Mouse (Mus musculus) liver, embryonic 16.5 days (tissue): ENCODE results near the gene Gm4707. TPM values are rescaled to one million over a fixed set of nuclear protein-coding genes. Genes with fewer than 3 reads are reported as not detected.

Source experiments
- ATAC-seq: fragments of 200-750 bp; cut with Nextera tagmentation; 2 replicates; pipeline ENCODE4 v1.8.0; 2017; ENCODE audit warnings: low read depth, mild to moderate bottlenecking, moderate number of reproducible peaks, moderate library complexity
- H3K27ac ChIP-seq: fragments of 300-500 bp; sonication (generic); 2 replicates; pipeline ENCODE4 v1.5.1; 2014; ENCODE audit warnings: mild to moderate bottlenecking, low read length
- H3K27me3 ChIP-seq: fragments of 300-500 bp; sonication (generic); 2 replicates; pipeline ENCODE4 v1.6.1; 2014; ENCODE audit warnings: low read depth, low read length, mixed read lengths; ENCODE audit not compliant: control insufficient read depth, insufficient read depth
- H3K36me3 ChIP-seq: fragments of 300-500 bp; sonication (generic); 2 replicates; pipeline ENCODE4 v1.6.1; 2014; ENCODE audit warnings: mild to moderate bottlenecking; ENCODE audit not compliant: control insufficient read depth, insufficient read depth
- H3K4me1 ChIP-seq: fragments of 300-500 bp; sonication (generic); 2 replicates; pipeline ENCODE4 v1.6.1; 2014; ENCODE audit warnings: low read depth, low read length, mixed read lengths; ENCODE audit not compliant: control insufficient read depth
- H3K4me2 ChIP-seq: fragments of 300-500 bp; sonication (generic); 2 replicates; pipeline ENCODE4 v1.6.1; 2014; ENCODE audit warnings: low read depth, low read length, mixed read lengths
- H3K4me3 ChIP-seq: fragments of 300-500 bp; sonication (generic); 2 replicates; pipeline ENCODE4 v1.5.1; 2014; ENCODE audit warnings: low read depth, mild to moderate bottlenecking, low read length
- H3K9ac ChIP-seq: fragments of 300-500 bp; sonication (generic); 2 replicates; pipeline ENCODE4 v1.6.1; 2014; ENCODE audit warnings: low read depth, low read length
- H3K9me3 ChIP-seq: fragments of 300-500 bp; sonication (generic); replicated peaks from 2 replicates; pipeline ENCODE4 v1.6.1; 2016; ENCODE audit warnings: low read length; ENCODE audit not compliant: control insufficient read depth
- WGBS: fragments of 180-500 bp; shearing (Covaris S2); extraction: QIAGEN DNeasy Blood & Tissue Kit; methylation state at CpG from one replicate; pipeline ENCODE4 v1.1.7; 2014; ENCODE audit not compliant: insufficient replicate concordance; 5-methylcytosine and 5-hydroxymethylcytosine counted together
- polyA plus RNA-seq: library from polyadenylated mRNA; unstranded; fragments of >200 nt; fragmentation: Nextera tagmentation; extraction: Ambion mirVana; gene quantifications from 2 replicates; pipeline ENCODE4 v1.2.1, GENCODE M21; 2015

The Gm4707 gene
- polyA plus RNA-seq, 1 experiment from 2014 or later: 1.3 TPM

GRCm38 (mm10) chr17:71483418-71484060 lies 23.8 kb upstream of the Gm4707 start:
- H3K9me3 ChIP-seq: no peaks in the 10 kb centered on the region
- no peak overlapping the region for H3K9ac ChIP-seq
- no peak overlapping the region for H3K4me2 ChIP-seq
- H3K4me3 ChIP-seq: no peak overlapping the region
- H3K4me1 ChIP-seq: peaks cover 14% of the 10 kb centered on the region
- H3K27ac ChIP-seq: peak overlapping the region; percentile 29
- 68% methylated on average over 7 of the region's 7 CpGs for WGBS
- no peaks in the 10 kb centered on the region for H3K27me3 ChIP-seq
- ATAC-seq: peak; percentile 43
- no peaks in the 10 kb centered on the region for H3K36me3 ChIP-seq

DNA sequence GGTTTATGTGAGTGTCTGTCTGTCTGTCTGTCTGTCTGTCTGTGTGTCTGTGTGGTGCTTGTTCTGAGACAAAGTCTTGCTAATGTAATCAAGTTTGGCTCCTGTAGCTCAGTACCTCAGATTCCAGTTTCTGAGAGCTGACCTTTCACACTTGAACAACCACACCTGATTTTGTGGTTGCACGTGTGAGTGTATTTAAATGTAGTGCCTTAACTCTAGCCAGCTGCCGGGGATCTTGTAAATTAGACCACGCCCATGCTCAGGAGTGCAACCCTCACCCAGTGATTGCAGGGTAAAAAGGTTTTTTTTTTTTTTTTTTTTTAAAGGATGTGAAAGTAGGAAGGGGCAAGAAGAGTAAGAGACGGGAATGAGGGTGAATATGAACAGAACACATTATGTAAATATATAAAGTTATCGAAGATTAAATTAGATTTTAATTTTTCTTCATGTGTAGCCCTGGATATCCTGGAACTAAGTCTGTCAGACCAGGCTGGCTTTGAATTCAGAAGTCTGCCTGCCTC lies 19.7 kb upstream of the Gm4707 start:
- Histone ChIP-seq H3K27me3 (no peaks in the 10 kb centered on the region), H3K27ac (no peak overlapping the region), H3K9me3 (no peaks in the 10 kb centered on the region), H3K9ac (no peak overlapping the region), H3K4me1 (peaks cover 4% of the 10 kb centered on the region; the same call in 1 of the 2 replicates), H3K4me2 (no peak overlapping the region), H3K36me3 (no peaks in the 10 kb centered on the region), H3K4me3 (no peak overlapping the region)
- 33% methylated on average over 5 of the region's 5 CpGs for WGBS
- ATAC-seq: no peak

GRCm38 (mm10) chr17:71477481-71477880 lies 17.8 kb upstream of the Gm4707 start:
- Histone ChIP-seq H3K4me2 (no peak overlapping the region), H3K9me3 (no peaks in the 10 kb centered on the region), H3K4me1 (peaks cover 9% of the 10 kb centered on the region; the same call in 1 of the 2 replicates), H3K36me3 (no peaks in the 10 kb centered on the region), H3K4me3 (no peak overlapping the region), H3K27me3 (no peaks in the 10 kb centered on the region), H3K9ac (no peak overlapping the region), H3K27ac (no peak overlapping the region)
- WGBS: 83% methylated on average over 8 of the region's 8 CpGs
- no peak for ATAC-seq

GRCm38 (mm10) chr17:71476346-71477020 lies 16.8 kb upstream of the Gm4707 start:
- Histone ChIP-seq H3K27ac (no peak overlapping the region), H3K4me3 (no peak overlapping the region)
- WGBS: 66% methylated on average over 7 of the region's 7 CpGs

GRCm38 (mm10) chr17:71475705-71476089 lies 16.0 kb upstream of the Gm4707 start:
- peak overlapping the region; percentile 91 for H3K4me2 ChIP-seq
- peak overlapping the region; percentile 96 for H3K9ac ChIP-seq
- peak overlapping the region; percentile 96 for H3K27ac ChIP-seq
- peaks cover 9% of the 10 kb centered on the region; the same call in 1 of the 2 replicates for H3K4me1 ChIP-seq
- no peaks in the 10 kb centered on the region for H3K36me3 ChIP-seq
- H3K4me3 ChIP-seq: peak overlapping the region; percentile 95
- no peaks in the 10 kb centered on the region for H3K9me3 ChIP-seq
- ATAC-seq: peak; percentile 39
- no peaks in the 10 kb centered on the region for H3K27me3 ChIP-seq
- under 1% methylated on average over 31 of the region's 31 CpGs for WGBS

More at GRCm38 (mm10) chr17:71476346-71477020, 16.8 kb upstream of the Gm4707 start:
- no peak for ATAC-seq
- peak overlapping the region; percentile 91 for H3K4me2 ChIP-seq
- no peaks in the 10 kb centered on the region for H3K36me3 ChIP-seq
- H3K9me3 ChIP-seq: no peaks in the 10 kb centered on the region
- H3K27me3 ChIP-seq: no peaks in the 10 kb centered on the region
- no peak overlapping the region for H3K9ac ChIP-seq
- peaks cover 9% of the 10 kb centered on the region; the same call in 1 of the 2 replicates for H3K4me1 ChIP-seq

DNA sequence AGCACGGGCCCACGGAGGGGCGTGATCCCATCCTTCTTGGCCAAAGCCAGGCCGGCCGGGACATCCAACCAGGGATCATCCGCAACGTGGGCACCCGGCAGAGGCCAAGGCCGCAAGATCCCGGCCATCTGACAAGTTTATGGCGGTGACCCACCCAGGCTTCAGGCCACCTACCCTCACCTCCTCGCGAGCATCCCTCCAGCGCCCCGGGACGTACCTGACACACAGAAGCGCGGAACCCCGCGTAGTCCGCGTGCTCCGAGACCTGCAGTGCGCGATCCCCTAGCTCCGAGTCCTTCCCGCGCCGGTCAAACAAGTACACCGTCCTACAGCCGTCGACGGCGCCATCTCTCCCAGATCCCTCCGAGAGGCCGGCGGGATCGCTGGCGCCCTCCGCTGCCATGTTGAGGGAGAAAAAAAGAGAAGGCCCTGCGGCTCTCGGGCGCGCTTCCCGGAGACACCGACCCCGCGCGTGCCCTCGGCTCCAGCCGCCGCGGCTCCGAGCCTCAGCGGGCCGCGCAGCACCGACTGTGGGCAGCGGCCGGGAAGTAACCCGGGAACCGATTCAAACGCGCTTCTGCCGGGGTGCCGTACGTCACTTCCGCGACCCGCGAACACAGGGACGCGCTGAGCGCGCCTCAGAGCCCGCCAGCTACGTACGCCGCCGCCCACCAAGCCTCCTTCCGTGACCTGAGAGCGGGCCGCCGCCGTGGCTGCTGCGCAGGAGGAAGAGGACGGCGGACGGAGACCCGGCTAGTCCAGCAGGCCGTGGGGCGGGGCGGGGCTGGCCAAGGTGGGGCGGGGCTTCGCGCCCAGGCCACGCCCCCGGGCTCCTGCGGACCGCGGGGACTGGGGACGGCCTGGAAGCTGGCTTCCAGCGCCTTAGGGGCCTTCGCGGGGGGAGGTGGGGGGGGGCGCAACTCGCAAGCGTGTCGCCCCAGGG lies 15.3 kb upstream of the Gm4707 start, which contains the start of gene Smchd1:
TSS of gene Smchd1 (minus strand) at position 582 of the 943 bp plus-strand sequence.
- peak within 1 kb of the TSS; percentile 91 for H3K4me2 ChIP-seq
- no peaks in the 10 kb centered on the region for H3K27me3 ChIP-seq
- no peaks in the 10 kb centered on the region for H3K9me3 ChIP-seq
- under 1% methylated on average over 98 of the region's 109 CpGs for WGBS
- ATAC-seq: peak; percentile 97
- no peaks in the 10 kb centered on the region for H3K36me3 ChIP-seq
- H3K9ac ChIP-seq: peak within 1 kb of the TSS; percentile 96
- peak within 1 kb of the TSS; percentile 95 for H3K4me3 ChIP-seq
- peak within 1 kb of the TSS; percentile 96 for H3K27ac ChIP-seq
- peaks cover 9% of the 10 kb centered on the region; the same call in 1 of the 2 replicates for H3K4me1 ChIP-seq

DNA sequence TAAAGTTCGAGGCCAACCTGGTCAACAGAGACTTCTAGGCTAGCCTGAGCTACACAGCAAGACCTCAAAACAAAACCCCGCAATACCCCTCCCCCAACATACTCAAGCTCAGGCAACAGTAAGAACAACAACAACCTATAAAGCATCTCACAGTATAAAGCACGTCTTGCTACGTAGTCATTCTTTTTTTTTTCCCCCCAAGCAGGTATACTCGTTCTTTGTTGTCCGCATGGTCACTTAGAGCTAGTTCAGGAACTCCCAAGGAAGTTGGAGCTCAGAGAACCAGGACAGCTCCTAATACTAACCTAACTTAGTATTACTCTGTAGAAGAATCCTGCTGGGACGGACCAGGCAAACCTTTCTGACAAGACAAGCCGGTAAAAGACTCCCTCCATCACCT lies 14.4 kb upstream of the Gm4707 start:
- H3K4me1 ChIP-seq: peaks cover 9% of the 10 kb centered on the region; the same call in 1 of the 2 replicates
- no peak for ATAC-seq
- peak overlapping the region; percentile 95 for H3K4me3 ChIP-seq
- H3K4me2 ChIP-seq: peak overlapping the region; percentile 91
- no peaks in the 10 kb centered on the region for H3K27me3 ChIP-seq
- no peaks in the 10 kb centered on the region for H3K9me3 ChIP-seq
- H3K27ac ChIP-seq: no peak overlapping the region
- 8% methylated on average over 8 of the region's 8 CpGs for WGBS
- no peaks in the 10 kb centered on the region for H3K36me3 ChIP-seq
- H3K9ac ChIP-seq: peak overlapping the region; percentile 96

- Histone ChIP-seq H3K4me1 (peaks cover 9% of the 10 kb centered on the region; the same call in 1 of the 2 replicates), H3K27me3 (no peaks in the 10 kb centered on the region), H3K36me3 (no peaks in the 10 kb centered on the region), H3K4me3 (no peak overlapping the region), H3K27ac (no peak overlapping the region), H3K4me2 (no peak overlapping the region), H3K9ac (no peak overlapping the region), H3K9me3 (no peaks in the 10 kb centered on the region)
- 56% methylated on average over 2 of the region's 2 CpGs for WGBS
- no peak for ATAC-seq
These were observed 11.5 kb upstream of the Gm4707 start for GRCm38 (mm10) chr17:71471261-71471660.
